Mouse (Mus musculus) myocyte (in vitro differentiated cells): Measurements from ENCODE around the gene Glyctk.

Experiments
- CEBPB ChIP-seq: IDR thresholded peaks from 2 replicates; pipeline ENCODE4 v1.6.1; 2011; ENCODE audit warnings: mild to moderate bottlenecking, moderate library complexity; ENCODE audit not compliant: poor library complexity, insufficient read depth, severe bottlenecking
- E2F4 ChIP-seq: IDR thresholded peaks from one replicate; pipeline ENCODE4 v1.6.1; 2011; ENCODE audit warnings: mild to moderate bottlenecking, control low read depth, moderate library complexity; ENCODE audit not compliant: insufficient read depth
- MAX ChIP-seq: IDR thresholded peaks from one replicate; pipeline ENCODE4 v1.6.1; 2011; ENCODE audit warnings: low read depth, mild to moderate bottlenecking, control low read depth
- MYOD1 ChIP-seq, 3 experiments: IDR thresholded peaks; one replicate each; pipeline ENCODE4 v1.6.1; 2011; ENCODE audit warnings: control low read depth in 2 of 3, low read depth in 2 of 3, mild to moderate bottlenecking in 2 of 3, moderate library complexity in 1 of 3; ENCODE audit not compliant: insufficient read length in 2 of 3, control insufficient read depth in 1 of 3
- MYOG ChIP-seq, 3 experiments: IDR thresholded peaks; one replicate each; pipeline ENCODE4 v1.6.1; 2011; ENCODE audit warnings: control low read depth in 2 of 3, low read depth in 2 of 3, mild to moderate bottlenecking in 2 of 3; ENCODE audit not compliant: insufficient read length in 2 of 3, control insufficient read depth in 1 of 3, insufficient read depth in 1 of 3
- POLR2A ChIP-seq: IDR thresholded peaks from one replicate; pipeline ENCODE4 v1.6.1; 2011; ENCODE audit warnings: low read depth, mild to moderate bottlenecking, control low read depth, moderate library complexity; ENCODE audit not compliant: insufficient read length
- POLR2AphosphoS2 ChIP-seq: IDR thresholded peaks from one replicate; pipeline ENCODE4 v1.6.1; 2011; ENCODE audit warnings: low read depth, control low read depth; ENCODE audit not compliant: insufficient read length
- REST ChIP-seq: IDR thresholded peaks from one replicate; pipeline ENCODE4 v1.6.1; 2011; ENCODE audit warnings: mild to moderate bottlenecking, control low read depth, moderate library complexity; ENCODE audit not compliant: insufficient read depth, insufficient read length
- TCF12 ChIP-seq: IDR thresholded peaks from one replicate; pipeline ENCODE4 v1.6.1; 2011; ENCODE audit warnings: mild to moderate bottlenecking, control low read depth; ENCODE audit not compliant: poor library complexity, insufficient read depth, severe bottlenecking
- TCF3 ChIP-seq: IDR thresholded peaks from one replicate; pipeline ENCODE4 v1.6.1; 2011; ENCODE audit warnings: low read depth, control low read depth; ENCODE audit not compliant: insufficient read length
- USF1 ChIP-seq: IDR thresholded peaks from one replicate; pipeline ENCODE4 v1.6.1; 2011; ENCODE audit warnings: low read depth, mild to moderate bottlenecking, control low read depth, moderate library complexity

DNA sequence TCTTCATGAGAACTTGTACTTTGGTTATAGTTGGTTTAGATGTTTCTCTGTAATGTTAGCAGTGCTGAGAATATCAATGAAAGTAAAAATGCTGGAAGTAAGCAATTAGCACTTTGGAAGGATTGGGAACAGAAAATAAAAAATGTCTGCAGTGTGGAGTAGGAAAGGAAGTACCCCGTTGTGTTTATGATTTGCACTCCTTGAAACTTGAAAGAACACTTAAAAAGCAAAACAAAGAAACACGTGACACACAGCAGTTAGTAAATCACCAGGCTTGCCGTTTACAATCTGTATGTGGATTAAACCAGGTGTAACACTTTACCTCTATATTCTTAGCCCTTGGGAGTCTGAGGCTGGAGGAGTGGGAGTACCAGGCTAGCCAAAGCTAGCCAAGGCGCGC, 18.8 kb upstream of the Glyctk start:
- TF ChIP-seq POLR2A (no peak), TCF12 (no peak), POLR2AphosphoS2 (no peak), CEBPB (no peak), USF1 (no peak), MAX (no peak), E2F4 (no peak), MYOD1 (IDR thresholded peaks at IDR 0.05; ENCODE audit: control insufficient read depth in 1 of 3, insufficient read length in 2 of 3, low read depth in 2 of 3) (no peak), REST (no peak), MYOG (IDR thresholded peaks at IDR 0.05; ENCODE audit: control insufficient read depth in 1 of 3, insufficient read depth in 1 of 3, insufficient read length in 2 of 3, low read depth in 2 of 3) (no peak), TCF3 (no peak)
